Mouse (Mus musculus) intestine, embryonic 15.5 days (tissue): ENCODE measurements around the gene Setd3. TPM values are rescaled to one million over a fixed set of nuclear protein-coding genes. Genes with fewer than 3 reads are reported as not detected.
A peak's percentile ranks its signal among the peaks of the same experiment; 100 is the strongest.
"Not testable (repeated sequence)": the region's sequence is repeated elsewhere in the genome, so short reads cannot be mapped to it uniquely, and the experiment has no call there.

Experiments used
- ATAC-seq: fragments of 200-750 bp; cut with Nextera tagmentation; 2 replicates; pipeline ENCODE4 v1.8.0; 2017; ENCODE audit warnings: moderate TSS enrichment, moderate library complexity
- H3K27ac ChIP-seq: fragments of 300-500 bp; sonication (generic); 2 replicates; pipeline ENCODE4 v1.5.1; 2015; ENCODE audit warnings: mild to moderate bottlenecking, inconsistent platforms
- H3K27me3 ChIP-seq: fragments of 300-500 bp; sonication (generic); replicated peaks from 2 replicates; pipeline ENCODE4 v1.6.1; 2015; ENCODE audit warnings: inconsistent platforms
- H3K36me3 ChIP-seq: fragments of 300-500 bp; sonication (generic); 2 replicates; pipeline ENCODE4 v1.6.1; 2015; ENCODE audit warnings: inconsistent platforms
- H3K4me1 ChIP-seq: fragments of 300-500 bp; sonication (generic); replicated peaks from 2 replicates; pipeline ENCODE4 v1.6.1; 2015; ENCODE audit warnings: inconsistent platforms
- H3K4me2 ChIP-seq: fragments of 300-500 bp; sonication (generic); replicated peaks from 2 replicates; pipeline ENCODE4 v1.6.1; 2015; ENCODE audit warnings: mild to moderate bottlenecking, inconsistent platforms
- H3K4me3 ChIP-seq: fragments of 300-500 bp; sonication (generic); replicated peaks from 2 replicates; pipeline ENCODE4 v1.5.1; 2015; ENCODE audit warnings: inconsistent platforms
- H3K9ac ChIP-seq: fragments of 300-500 bp; sonication (generic); 2 replicates; pipeline ENCODE4 v1.6.1; 2015; ENCODE audit warnings: inconsistent platforms
- H3K9me3 ChIP-seq: fragments of 300-500 bp; sonication (generic); 2 replicates; pipeline ENCODE4 v1.6.1; 2016; ENCODE audit warnings: inconsistent platforms
- whole genome bisulfite sequencing: fragments of 180-500 bp; shearing (Covaris S2); methylation state at CpG from one replicate; pipeline ENCODE4 v1.1.7; 2015; 5-methylcytosine and 5-hydroxymethylcytosine counted together
- polyA plus RNA-seq: library from polyadenylated mRNA; unstranded; fragments of >200 nt; fragmentation: Nextera tagmentation; extraction: Ambion mirVana; gene quantifications from 2 replicates; pipeline ENCODE4 v1.2.1, GENCODE M21; 2015

The Setd3 gene
- polyA plus RNA-seq, 1 experiment from 2014 or later, result 97.9 TPM

- no peak overlapping the region for H3K4me2 ChIP-seq
- H3K36me3 ChIP-seq, result peaks cover 8% of the 10 kb centered on the region; the same call in 1 of the 2 replicates
- H3K27me3 ChIP-seq, result no peaks in the 10 kb centered on the region
- no peaks in the 10 kb centered on the region for H3K9me3 ChIP-seq
- WGBS, result 51% methylated on average over 6 of the region's 6 CpGs
- H3K27ac ChIP-seq, result no peak overlapping the region
- peak; percentile 89 for ATAC-seq
- no peak overlapping the region for H3K4me3 ChIP-seq
- H3K4me1 ChIP-seq, result no peaks in the 10 kb centered on the region
- H3K9ac ChIP-seq, result no peak overlapping the region
Observed at GRCm38 (mm10) chr12:108120434-108120833, 58.7 kb downstream of the Setd3 start.

GRCm38 (mm10) chr12:108119930-108120329 is 59.2 kb downstream of the Setd3 start:
- Histone ChIP-seq H3K4me1 (no peaks in the 10 kb centered on the region), H3K9ac (no peak overlapping the region), H3K27ac (0 out of 2 replicates have a peak overlapping the region, but pooled peaks have one; percentile 13), H3K27me3 (no peaks in the 10 kb centered on the region), H3K4me3 (no peak overlapping the region), H3K9me3 (no peaks in the 10 kb centered on the region), H3K36me3 (peaks cover 11% of the 10 kb centered on the region; the same call in 1 of the 2 replicates), H3K4me2 (no peak overlapping the region)
- 50% methylated on average over 9 of the region's 9 CpGs for WGBS
- ATAC-seq, result peak; percentile 54; the same call in 1 of the 2 replicates

GRCm38 (mm10) chr12:108118902-108119531 is 60.1 kb downstream of the Setd3 start:
- Histone ChIP-seq H3K4me3 (no peak overlapping the region), H3K27me3 (no peaks in the 10 kb centered on the region), H3K9me3 (no peaks in the 10 kb centered on the region), H3K27ac (no peak overlapping the region), H3K36me3 (peaks cover 13% of the 10 kb centered on the region; the same call in 1 of the 2 replicates), H3K4me2 (no peak overlapping the region), H3K9ac (no peak overlapping the region), H3K4me1 (no peaks in the 10 kb centered on the region)
- 61% methylated on average over 19 of the region's 19 CpGs for WGBS
- ATAC-seq, result no peak

- no peaks in the 10 kb centered on the region for H3K27me3 ChIP-seq
- 69% methylated on average over 10 of the region's 10 CpGs for WGBS
- H3K36me3 ChIP-seq, result peaks cover 10% of the 10 kb centered on the region; the same call in 1 of the 2 replicates
- H3K4me2 ChIP-seq, result no peak overlapping the region
- no peak for ATAC-seq
- no peaks in the 10 kb centered on the region for H3K4me1 ChIP-seq
- H3K9me3 ChIP-seq, result no peaks in the 10 kb centered on the region
- H3K9ac ChIP-seq, result no peak overlapping the region
- H3K27ac ChIP-seq, result no peak overlapping the region
- H3K4me3 ChIP-seq, result no peak overlapping the region
Observed at GRCm38 (mm10) chr12:108118503-108118901, 60.6 kb downstream of the Setd3 start.

GRCm38 (mm10) chr12:108111191-108111590 is 67.9 kb downstream of the Setd3 start:
- Histone ChIP-seq H3K27ac (peak overlapping the region; percentile 68), H3K9ac (no peak overlapping the region), H3K4me2 (peak overlapping the region; percentile 23), H3K36me3 (peaks cover 9% of the 10 kb centered on the region; the same call in 1 of the 2 replicates), H3K4me1 (0 out of 2 replicates have a peak, but pooled peaks cover 4% of the 10 kb centered on the region), H3K9me3 (no peaks in the 10 kb centered on the region), H3K27me3 (no peaks in the 10 kb centered on the region), H3K4me3 (no peak overlapping the region)
- 74% methylated on average over 12 of the region's 12 CpGs for WGBS
- ATAC-seq, result peak; percentile 58

GRCm38 (mm10) chr12:108110674-108111073 is 68.4 kb downstream of the Setd3 start:
- Histone ChIP-seq H3K36me3 (peaks cover 10% of the 10 kb centered on the region; the same call in 1 of the 2 replicates), H3K9ac (no peak overlapping the region), H3K4me1 (0 out of 2 replicates have a peak, but pooled peaks cover 4% of the 10 kb centered on the region), H3K4me2 (peak overlapping the region; percentile 23; the same call in 1 of the 2 replicates), H3K27ac (peak overlapping the region; percentile 78), H3K4me3 (no peak overlapping the region), H3K9me3 (no peaks in the 10 kb centered on the region), H3K27me3 (no peaks in the 10 kb centered on the region)
- 59% methylated on average over 3 of the region's 3 CpGs for WGBS
- peak; percentile 94 for ATAC-seq

- peak overlapping the region; percentile 78; the same call in 1 of the 2 replicates for H3K27ac ChIP-seq
- ATAC-seq, result peak; percentile 26; the same call in 1 of the 2 replicates
Observed at GRCm38 (mm10) chr12:108109732-108110131, 69.4 kb downstream of the Setd3 start.

GRCm38 (mm10) chr12:108108591-108108990 is 70.5 kb downstream of the Setd3 start:
- not testable (repeated sequence) for H3K4me1 ChIP-seq, ATAC-seq, H3K27ac ChIP-seq, H3K36me3 ChIP-seq, H3K9me3 ChIP-seq, H3K27me3 ChIP-seq, H3K4me3 ChIP-seq, H3K9ac ChIP-seq, H3K4me2 ChIP-seq
- WGBS, result 78% methylated on average over 7 of the region's 7 CpGs

More at GRCm38 (mm10) chr12:108109732-108110131, 69.4 kb downstream of the Setd3 start:
- Histone ChIP-seq H3K4me3 (no peak overlapping the region), H3K4me1 (0 out of 2 replicates have a peak, but pooled peaks cover 4% of the 10 kb centered on the region), H3K9me3 (no peaks in the 10 kb centered on the region), H3K36me3 (peaks cover 7% of the 10 kb centered on the region; the same call in 1 of the 2 replicates), H3K27me3 (no peaks in the 10 kb centered on the region), H3K9ac (no peak overlapping the region), H3K4me2 (no peak overlapping the region)
- WGBS, result 57% methylated on average over 4 of the region's 4 CpGs

GRCm38 (mm10) chr12:108103292-108103691 is 75.8 kb downstream of the Setd3 start:
- Histone ChIP-seq H3K4me1 (0 out of 2 replicates have a peak, but pooled peaks cover 11% of the 10 kb centered on the region), H3K4me2 (no peak overlapping the region), H3K36me3 (peaks cover 4% of the 10 kb centered on the region; the same call in 1 of the 2 replicates), H3K27me3 (no peaks in the 10 kb centered on the region), H3K9ac (no peak overlapping the region), H3K4me3 (no peak overlapping the region), H3K9me3 (no peaks in the 10 kb centered on the region), H3K27ac (no peak overlapping the region)
- no peak for ATAC-seq
- 58% methylated on average over 6 of the region's 6 CpGs for WGBS

- 48% methylated on average over 2 of the region's 2 CpGs for WGBS
- no peak overlapping the region for H3K4me2 ChIP-seq
- ATAC-seq, result peak; percentile 83
Observed at GRCm38 (mm10) chr12:108102119-108102518, 77.0 kb downstream of the Setd3 start.

GRCm38 (mm10) chr12:108100181-108100580 is 78.9 kb downstream of the Setd3 start:
- H3K4me2 ChIP-seq, result no peak overlapping the region
- H3K9me3 ChIP-seq, result no peaks in the 10 kb centered on the region
- no peak for ATAC-seq
- H3K36me3 ChIP-seq, result no peaks in the 10 kb centered on the region
- no peak overlapping the region for H3K27ac ChIP-seq
- H3K9ac ChIP-seq, result no peak overlapping the region
- WGBS, result 76% methylated on average over 8 of the region's 8 CpGs
- H3K4me3 ChIP-seq, result no peak overlapping the region
- no peaks in the 10 kb centered on the region for H3K27me3 ChIP-seq
- H3K4me1 ChIP-seq, result 0 out of 2 replicates have a peak, but pooled peaks cover 11% of the 10 kb centered on the region

More at GRCm38 (mm10) chr12:108102119-108102518, 77.0 kb downstream of the Setd3 start:
- H3K9ac ChIP-seq, result no peak overlapping the region
- 0 out of 2 replicates have a peak, but pooled peaks cover 11% of the 10 kb centered on the region for H3K4me1 ChIP-seq
- H3K27ac ChIP-seq, result 0 out of 2 replicates have a peak overlapping the region, but pooled peaks have one; percentile 36
- H3K36me3 ChIP-seq, result peaks cover 4% of the 10 kb centered on the region; the same call in 1 of the 2 replicates
- H3K4me3 ChIP-seq, result no peak overlapping the region
- H3K27me3 ChIP-seq, result no peaks in the 10 kb centered on the region
- no peaks in the 10 kb centered on the region for H3K9me3 ChIP-seq

GRCm38 (mm10) chr12:108098201-108098980 is 80.7 kb downstream of the Setd3 start:
- Histone ChIP-seq H3K4me2 (no peak overlapping the region), H3K27ac (no peak overlapping the region), H3K36me3 (no peaks in the 10 kb centered on the region), H3K9ac (no peak overlapping the region), H3K4me1 (0 out of 2 replicates have a peak, but pooled peaks cover 6% of the 10 kb centered on the region), H3K9me3 (no peaks in the 10 kb centered on the region), H3K4me3 (no peak overlapping the region), H3K27me3 (no peaks in the 10 kb centered on the region)
- no peak for ATAC-seq
- WGBS, result 67% methylated on average over 18 of the region's 18 CpGs
